Mouse (Mus musculus) cortical plate, adult 2 months (tissue): ENCODE measurements around the gene Rhoj. TPM values are rescaled to one million over a fixed set of nuclear protein-coding genes. Genes with fewer than 3 reads are reported as not detected.
"Not testable (repeated sequence)": the region's sequence is repeated elsewhere in the genome, so short reads cannot be mapped to it uniquely, and the experiment has no call there.

ENCODE experiments used
- H3K27ac ChIP-seq: fragments of 200-500 bp; 2 replicates; pipeline ENCODE4 v1.5.1; 2012; ENCODE audit warnings: low read length, control low read depth, inconsistent platforms; ENCODE audit not compliant: insufficient read depth
- H3K4me1 ChIP-seq: fragments of 200-500 bp; 2 replicates; pipeline ENCODE4 v1.6.1; 2011; ENCODE audit warnings: low read length; ENCODE audit not compliant: control insufficient read depth, insufficient read depth
- H3K4me3 ChIP-seq: fragments of 200-500 bp; 2 replicates; pipeline ENCODE4 v1.5.1; 2011; ENCODE audit warnings: mild to moderate bottlenecking, low read length, control low read depth; ENCODE audit not compliant: insufficient read depth
- CTCF ChIP-seq: fragments of 200-500 bp; IDR thresholded peaks from 2 replicates; pipeline ENCODE4 v1.5.1; 2011; ENCODE audit warnings: mild to moderate bottlenecking, control low read depth, low read length; ENCODE audit not compliant: insufficient read depth; ENCODE audit errors: extremely low read depth
- POLR2A ChIP-seq: fragments of 200-500 bp; IDR thresholded peaks from 2 replicates; pipeline ENCODE4 v1.6.1; 2011; ENCODE audit warnings: mild to moderate bottlenecking, low read length, control low read depth; ENCODE audit not compliant: insufficient read depth; ENCODE audit errors: extremely low read depth
- polyA plus RNA-seq: library from polyadenylated mRNA; depleted of rRNA; stranded (reverse); fragments of >200 nt; gene quantifications from 2 replicates; pipeline ENCODE4 v1.2.3, GENCODE M21; 2012

Rhoj gene
- polyA plus RNA-seq, 1 experiment, result 5.4 TPM

- H3K4me1 ChIP-seq, result no peaks in the 10 kb centered on the region
- TF ChIP-seq POLR2A (no peak), CTCF (no peak)
- no peak overlapping the region for H3K27ac ChIP-seq
- H3K4me3 ChIP-seq, result no peak overlapping the region
Observed at GRCm38 (mm10) chr12:75339894-75340293, 31.8 kb downstream of the Rhoj start.

- no peak for TF ChIP-seq POLR2A
- TF ChIP-seq CTCF, result no peak
- H3K4me1 ChIP-seq, result no peaks in the 10 kb centered on the region
- H3K4me3 ChIP-seq, result no peak overlapping the region
- H3K27ac ChIP-seq, result no peak overlapping the region
Observed at GRCm38 (mm10) chr12:75340331-75340730, 32.2 kb downstream of the Rhoj start.

GRCm38 (mm10) chr12:75348551-75348950 is 40.4 kb downstream of the Rhoj start:
- H3K27ac ChIP-seq, result no peak overlapping the region
- TF ChIP-seq CTCF, result no peak
- no peaks in the 10 kb centered on the region for H3K4me1 ChIP-seq
- H3K4me3 ChIP-seq, result no peak overlapping the region

- not testable (repeated sequence) for H3K4me3 ChIP-seq, H3K27ac ChIP-seq, H3K4me1 ChIP-seq
Observed at GRCm38 (mm10) chr12:75349537-75349936, 41.4 kb downstream of the Rhoj start.

- Histone ChIP-seq H3K4me1 (no peaks in the 10 kb centered on the region), H3K4me3 (no peak overlapping the region), H3K27ac (no peak overlapping the region)
- TF ChIP-seq POLR2A, result no peak
- no peak for TF ChIP-seq CTCF
Observed at GRCm38 (mm10) chr12:75350750-75351149, 42.6 kb downstream of the Rhoj start.

- Histone ChIP-seq H3K4me3 (no peak overlapping the region), H3K4me1 (no peaks in the 10 kb centered on the region), H3K27ac (no peak overlapping the region)
- no peak for TF ChIP-seq CTCF
- no peak for TF ChIP-seq POLR2A
Observed at GRCm38 (mm10) chr12:75351846-75352245, 43.7 kb downstream of the Rhoj start.

- TF ChIP-seq POLR2A, result no peak
- no peak for TF ChIP-seq CTCF
- no peak overlapping the region for H3K27ac ChIP-seq
- no peaks in the 10 kb centered on the region for H3K4me1 ChIP-seq
- no peak overlapping the region for H3K4me3 ChIP-seq
Observed at GRCm38 (mm10) chr12:75352410-75352809, 44.3 kb downstream of the Rhoj start.

- H3K4me1 ChIP-seq, result no peaks in the 10 kb centered on the region
- no peak overlapping the region for H3K4me3 ChIP-seq
Observed at GRCm38 (mm10) chr12:75354354-75354753, 46.2 kb downstream of the Rhoj start.

GRCm38 (mm10) chr12:75357781-75358180 is 49.7 kb downstream of the Rhoj start:
- Histone ChIP-seq H3K4me1 (0 out of 2 replicates have a peak, but pooled peaks cover 1% of the 10 kb centered on the region), H3K27ac (no peak overlapping the region), H3K4me3 (no peak overlapping the region)
- TF ChIP-seq POLR2A (no peak), CTCF (no peak)

More at GRCm38 (mm10) chr12:75354354-75354753, 46.2 kb downstream of the Rhoj start:
- TF ChIP-seq POLR2A, result no peak
- no peak for TF ChIP-seq CTCF
- no peak overlapping the region for H3K27ac ChIP-seq

GRCm38 (mm10) chr12:75358714-75359113 is 50.6 kb downstream of the Rhoj start:
- Histone ChIP-seq H3K4me3 (no peak overlapping the region), H3K27ac (no peak overlapping the region), H3K4me1 (0 out of 2 replicates have a peak, but pooled peaks cover 1% of the 10 kb centered on the region)
- no peak for TF ChIP-seq CTCF
- no peak for TF ChIP-seq POLR2A

- no peak for TF ChIP-seq CTCF
- TF ChIP-seq POLR2A, result no peak
- no peak overlapping the region for H3K27ac ChIP-seq
- H3K4me1 ChIP-seq, result 0 out of 2 replicates have a peak, but pooled peaks cover 1% of the 10 kb centered on the region
- no peak overlapping the region for H3K4me3 ChIP-seq
Observed at GRCm38 (mm10) chr12:75359500-75359899, 51.4 kb downstream of the Rhoj start.
